Mouse (Mus musculus): ENCODE data around the gene Acvrl1. TPM values are rescaled to one million over a fixed set of nuclear protein-coding genes. Genes with fewer than 3 reads are reported as not detected.

The Acvrl1 gene
- polyA plus RNA-seq, 1 experiment from 2014 or later, result 2.0 TPM

GRCm38 (mm10) chr15:101148604-101149003 is 20.3 kb downstream of the Acvrl1 start:
- 60% methylated on average over 6 of the region's 6 CpGs for WGBS (ENCODE audit: insufficient replicate concordance)
- ATAC-seq (replicated peaks; ENCODE audit: insufficient number of reproducible peaks, low FRiP score, low TSS enrichment), result no peak

GRCm38 (mm10) chr15:101151409-101152261 is 23.3 kb downstream of the Acvrl1 start:
- H3K27me3 ChIP-seq (ENCODE audit: control insufficient read depth, insufficient read depth, low read length), result no peaks in the 10 kb centered on the region
- WGBS (ENCODE audit: insufficient replicate concordance), result 63% methylated on average over 9 of the region's 9 CpGs
- peaks cover 14% of the 10 kb centered on the region for H3K4me1 ChIP-seq (ENCODE audit: control insufficient read depth, insufficient read depth, low read length)
- H3K9ac ChIP-seq (ENCODE audit: low read depth, low read length), result no peak overlapping the region
- H3K27ac ChIP-seq (ENCODE audit: low read depth, low read length), result no peak overlapping the region
- H3K4me3 ChIP-seq (ENCODE audit: low read depth, low read length), result no peak overlapping the region
- H3K36me3 ChIP-seq (ENCODE audit: control insufficient read depth, insufficient read depth, low read length), result no peaks in the 10 kb centered on the region
- H3K4me2 ChIP-seq, result no peak overlapping the region
- ATAC-seq (replicated peaks; ENCODE audit: insufficient number of reproducible peaks, low FRiP score, low TSS enrichment), result no peak
- H3K9me3 ChIP-seq (replicated peaks; ENCODE audit: control insufficient read depth, low read length), result no peaks in the 10 kb centered on the region; the same call in 1 of the 2 replicates

More at GRCm38 (mm10) chr15:101148604-101149003, 20.3 kb downstream of the Acvrl1 start:
- Histone ChIP-seq H3K9ac (ENCODE audit: low read depth, low read length) (no peak overlapping the region), H3K27me3 (ENCODE audit: control insufficient read depth, insufficient read depth, low read length) (no peaks in the 10 kb centered on the region), H3K36me3 (ENCODE audit: control insufficient read depth, insufficient read depth, low read length) (no peaks in the 10 kb centered on the region), H3K4me1 (ENCODE audit: control insufficient read depth, insufficient read depth, low read length) (peaks cover 34% of the 10 kb centered on the region), H3K4me3 (ENCODE audit: low read depth, low read length) (no peak overlapping the region), H3K4me2 (no peak overlapping the region), H3K27ac (ENCODE audit: low read depth, low read length) (peak overlapping the region; percentile 70; the same call in 1 of the 2 replicates), H3K9me3 (replicated peaks; ENCODE audit: control insufficient read depth, low read length) (no peaks in the 10 kb centered on the region)

DNA sequence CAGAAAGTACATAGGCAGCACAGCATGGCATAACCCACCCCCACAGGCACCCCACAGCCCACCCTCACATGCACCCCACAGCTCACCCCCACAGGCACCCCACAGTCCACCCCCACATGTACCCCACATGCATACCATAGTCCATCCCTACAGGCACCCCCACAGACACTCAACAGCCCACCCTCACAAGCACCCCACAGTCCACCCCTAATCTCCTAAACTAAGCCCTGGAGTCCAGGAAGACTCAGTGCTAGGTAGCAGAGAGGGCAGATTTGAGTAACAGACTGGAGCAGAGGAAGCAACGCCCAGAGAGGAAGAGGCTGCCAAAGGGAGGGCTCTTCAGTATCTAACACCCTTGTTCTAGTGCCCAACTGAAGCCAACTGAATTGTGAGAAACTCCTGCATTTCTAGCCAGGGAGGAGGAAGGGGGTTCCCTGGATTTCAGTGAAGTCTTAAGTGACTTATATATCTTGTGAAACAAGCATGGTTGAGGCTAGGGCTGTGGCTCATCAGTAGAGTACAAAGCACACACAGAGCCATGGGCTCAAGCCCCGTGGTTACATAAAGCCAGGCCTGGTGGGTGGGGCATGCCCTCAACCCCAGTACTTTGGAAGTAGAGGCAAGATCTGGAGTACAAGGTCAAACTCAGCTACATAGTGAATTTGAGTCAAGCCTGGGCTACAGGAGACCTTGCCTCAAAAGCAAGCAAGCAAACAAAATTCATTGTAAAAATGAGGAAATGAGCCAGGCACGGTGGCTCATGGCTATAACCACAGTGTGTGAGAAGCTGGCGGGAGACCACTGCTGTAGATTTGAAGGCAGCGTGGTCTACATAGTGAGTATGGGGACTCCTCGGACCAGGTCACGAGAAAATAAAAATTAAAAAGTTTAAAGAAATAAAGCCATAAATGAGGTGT is 26.6 kb downstream of the Acvrl1 start:
- Histone ChIP-seq H3K9ac (ENCODE audit: low read depth, low read length) (no peak overlapping the region), H3K4me3 (ENCODE audit: low read depth, low read length) (no peak overlapping the region), H3K4me2 (no peak overlapping the region), H3K27me3 (ENCODE audit: control insufficient read depth, insufficient read depth, low read length) (no peaks in the 10 kb centered on the region), H3K4me1 (ENCODE audit: control insufficient read depth, insufficient read depth, low read length) (no peaks in the 10 kb centered on the region), H3K9me3 (replicated peaks; ENCODE audit: control insufficient read depth, low read length) (no peaks in the 10 kb centered on the region; the same call in 1 of the 2 replicates), H3K27ac (ENCODE audit: low read depth, low read length) (no peak overlapping the region), H3K36me3 (ENCODE audit: control insufficient read depth, insufficient read depth, low read length) (no peaks in the 10 kb centered on the region)
- no peak for ATAC-seq (replicated peaks; ENCODE audit: insufficient number of reproducible peaks, low FRiP score, low TSS enrichment)
- 70% methylated on average over 7 of the region's 7 CpGs for WGBS (ENCODE audit: insufficient replicate concordance)

DNA sequence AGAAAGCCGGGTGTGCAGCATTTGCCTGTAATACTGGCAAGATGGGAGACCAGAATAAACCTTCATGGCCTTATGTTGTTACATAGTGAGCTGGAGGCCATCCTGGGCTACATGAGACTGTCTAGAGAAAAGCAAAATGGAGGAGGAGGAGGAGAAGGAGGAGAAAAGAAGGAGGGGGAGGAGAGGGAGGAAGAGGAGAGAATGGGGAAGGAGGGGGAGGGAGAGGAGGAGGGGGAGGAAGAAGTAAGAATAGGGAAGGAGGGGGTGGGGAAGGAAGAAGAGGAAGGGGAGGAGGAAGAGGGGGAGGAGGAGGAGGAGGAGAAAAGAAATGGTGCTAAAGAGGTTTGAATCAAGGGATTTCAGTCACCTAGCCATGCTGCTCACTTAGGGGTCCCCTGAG is 31.8 kb downstream of the Acvrl1 start:
- no peak overlapping the region for H3K9ac ChIP-seq (ENCODE audit: low read depth, low read length)

GRCm38 (mm10) chr15:101160591-101160990 is 32.3 kb downstream of the Acvrl1 start:
- WGBS (ENCODE audit: insufficient replicate concordance), result 23% methylated on average over 7 of the region's 7 CpGs
- Histone ChIP-seq H3K27me3 (ENCODE audit: control insufficient read depth, insufficient read depth, low read length) (peaks cover 6% of the 10 kb centered on the region; the same call in 1 of the 2 replicates), H3K4me1 (ENCODE audit: control insufficient read depth, insufficient read depth, low read length) (peaks cover 8% of the 10 kb centered on the region), H3K4me2 (no peak overlapping the region), H3K4me3 (ENCODE audit: low read depth, low read length) (no peak overlapping the region), H3K36me3 (ENCODE audit: control insufficient read depth, insufficient read depth, low read length) (no peaks in the 10 kb centered on the region), H3K27ac (ENCODE audit: low read depth, low read length) (no peak overlapping the region), H3K9ac (ENCODE audit: low read depth, low read length) (no peak overlapping the region), H3K9me3 (replicated peaks; ENCODE audit: control insufficient read depth, low read length) (no peaks in the 10 kb centered on the region; the same call in 1 of the 2 replicates)
- ATAC-seq (replicated peaks; ENCODE audit: insufficient number of reproducible peaks, low FRiP score, low TSS enrichment), result no peak

More for the DNA sequence above, 31.8 kb downstream of the Acvrl1 start:
- no peak overlapping the region for H3K4me3 ChIP-seq (ENCODE audit: low read depth, low read length)
- no peak for ATAC-seq (replicated peaks; ENCODE audit: insufficient number of reproducible peaks, low FRiP score, low TSS enrichment)
- H3K4me1 ChIP-seq (ENCODE audit: control insufficient read depth, insufficient read depth, low read length), result peaks cover 8% of the 10 kb centered on the region
- no peaks in the 10 kb centered on the region; the same call in 1 of the 2 replicates for H3K9me3 ChIP-seq (replicated peaks; ENCODE audit: control insufficient read depth, low read length)
- 5% methylated on average over 1 of the region's 1 CpGs for WGBS (ENCODE audit: insufficient replicate concordance)
- H3K27me3 ChIP-seq (ENCODE audit: control insufficient read depth, insufficient read depth, low read length), result peaks cover 5% of the 10 kb centered on the region; the same call in 1 of the 2 replicates
- H3K4me2 ChIP-seq, result no peak overlapping the region
- no peak overlapping the region for H3K27ac ChIP-seq (ENCODE audit: low read depth, low read length)
- no peaks in the 10 kb centered on the region for H3K36me3 ChIP-seq (ENCODE audit: control insufficient read depth, insufficient read depth, low read length)

DNA sequence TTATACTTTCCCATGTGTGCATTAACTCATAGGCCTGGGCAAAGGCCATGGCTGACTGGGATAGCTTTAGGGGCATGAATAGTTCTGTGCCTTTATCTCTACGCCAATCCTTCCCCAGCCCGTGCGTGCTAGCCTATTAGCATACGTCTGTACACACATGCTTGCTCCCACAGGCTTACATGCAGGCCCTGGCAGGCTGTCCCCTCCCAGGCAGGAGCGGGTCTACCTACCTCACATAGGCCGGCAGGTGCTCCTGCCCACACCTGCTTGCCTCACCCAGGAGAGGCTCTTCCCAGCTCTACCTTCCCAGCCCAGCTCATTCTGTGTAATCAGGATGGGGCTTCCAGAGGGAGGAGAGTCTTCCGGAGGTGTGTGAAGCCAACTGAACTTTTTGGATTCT is 33.2 kb downstream of the Acvrl1 start:
- Histone ChIP-seq H3K9me3 (replicated peaks; ENCODE audit: control insufficient read depth, low read length) (no peaks in the 10 kb centered on the region; the same call in 1 of the 2 replicates), H3K27ac (ENCODE audit: low read depth, low read length) (no peak overlapping the region), H3K27me3 (ENCODE audit: control insufficient read depth, insufficient read depth, low read length) (peaks cover 6% of the 10 kb centered on the region; the same call in 1 of the 2 replicates), H3K9ac (ENCODE audit: low read depth, low read length) (no peak overlapping the region), H3K4me1 (ENCODE audit: control insufficient read depth, insufficient read depth, low read length) (peaks cover 8% of the 10 kb centered on the region), H3K4me2 (no peak overlapping the region), H3K36me3 (ENCODE audit: control insufficient read depth, insufficient read depth, low read length) (no peaks in the 10 kb centered on the region), H3K4me3 (ENCODE audit: low read depth, low read length) (no peak overlapping the region)
- no peak for ATAC-seq (replicated peaks; ENCODE audit: insufficient number of reproducible peaks, low FRiP score, low TSS enrichment)
- WGBS (ENCODE audit: insufficient replicate concordance), result 75% methylated on average over 7 of the region's 7 CpGs

DNA sequence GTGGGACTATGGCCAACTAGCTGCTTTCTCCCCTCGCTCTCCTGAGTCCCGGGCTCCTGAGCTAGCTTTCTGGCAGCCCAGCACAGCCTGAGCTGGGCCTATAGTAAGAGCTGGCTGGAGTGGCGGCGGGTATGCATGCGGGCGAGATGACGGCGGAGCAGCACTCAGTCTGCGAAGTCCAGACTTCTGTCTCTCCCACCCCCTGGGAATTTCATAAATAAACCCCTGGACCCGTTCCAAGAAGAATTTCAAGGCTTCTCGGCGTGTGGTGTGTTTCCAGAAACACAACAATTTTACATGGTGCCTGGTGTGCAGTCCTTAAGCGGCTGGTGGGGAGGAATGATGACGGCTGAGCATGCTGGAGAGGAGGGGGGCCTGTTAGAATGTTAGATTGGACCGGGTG is 34.7 kb downstream of the Acvrl1 start:
- 42% methylated on average over 15 of the region's 15 CpGs for WGBS (ENCODE audit: insufficient replicate concordance)
- no peak for ATAC-seq (replicated peaks; ENCODE audit: insufficient number of reproducible peaks, low FRiP score, low TSS enrichment)
- Histone ChIP-seq H3K9me3 (replicated peaks; ENCODE audit: control insufficient read depth, low read length) (no peaks in the 10 kb centered on the region), H3K9ac (ENCODE audit: low read depth, low read length) (no peak overlapping the region), H3K4me2 (no peak overlapping the region; the same call in 1 of the 2 replicates), H3K27ac (ENCODE audit: low read depth, low read length) (no peak overlapping the region), H3K36me3 (ENCODE audit: control insufficient read depth, insufficient read depth, low read length) (no peaks in the 10 kb centered on the region), H3K4me3 (ENCODE audit: low read depth, low read length) (no peak overlapping the region), H3K27me3 (ENCODE audit: control insufficient read depth, insufficient read depth, low read length) (peaks cover 6% of the 10 kb centered on the region; the same call in 1 of the 2 replicates), H3K4me1 (ENCODE audit: control insufficient read depth, insufficient read depth, low read length) (peaks cover 8% of the 10 kb centered on the region)

GRCm38 (mm10) chr15:101163854-101164253 is 35.5 kb downstream of the Acvrl1 start:
- 41% methylated on average over 5 of the region's 5 CpGs for WGBS (ENCODE audit: insufficient replicate concordance)
- Histone ChIP-seq H3K9ac (ENCODE audit: low read depth, low read length) (no peak overlapping the region), H3K4me2 (no peak overlapping the region), H3K27me3 (ENCODE audit: control insufficient read depth, insufficient read depth, low read length) (peaks cover 6% of the 10 kb centered on the region; the same call in 1 of the 2 replicates), H3K36me3 (ENCODE audit: control insufficient read depth, insufficient read depth, low read length) (no peaks in the 10 kb centered on the region), H3K4me3 (ENCODE audit: low read depth, low read length) (no peak overlapping the region), H3K4me1 (ENCODE audit: control insufficient read depth, insufficient read depth, low read length) (peaks cover 8% of the 10 kb centered on the region), H3K27ac (ENCODE audit: low read depth, low read length) (no peak overlapping the region), H3K9me3 (replicated peaks; ENCODE audit: control insufficient read depth, low read length) (no peaks in the 10 kb centered on the region)
- ATAC-seq (replicated peaks; ENCODE audit: insufficient number of reproducible peaks, low FRiP score, low TSS enrichment), result no peak

Data from heart, embryonic 11.5 days (tissue).